Mouse (Mus musculus) natural killer cell, adult 2 months (primary cell): ENCODE data around the gene Axin2.

ENCODE experiments used
- DNase-seq, 2 experiments: peaks; one replicate each; pipeline ENCODE4 v3.0.0; 2022; ENCODE audit warnings: low spot score in 2 of 2

Axin2 gene

GRCm38 (mm10) chr11:108929176-108929575, 9.0 kb downstream of the Axin2 start:
- no peak for DNase-seq

DNA sequence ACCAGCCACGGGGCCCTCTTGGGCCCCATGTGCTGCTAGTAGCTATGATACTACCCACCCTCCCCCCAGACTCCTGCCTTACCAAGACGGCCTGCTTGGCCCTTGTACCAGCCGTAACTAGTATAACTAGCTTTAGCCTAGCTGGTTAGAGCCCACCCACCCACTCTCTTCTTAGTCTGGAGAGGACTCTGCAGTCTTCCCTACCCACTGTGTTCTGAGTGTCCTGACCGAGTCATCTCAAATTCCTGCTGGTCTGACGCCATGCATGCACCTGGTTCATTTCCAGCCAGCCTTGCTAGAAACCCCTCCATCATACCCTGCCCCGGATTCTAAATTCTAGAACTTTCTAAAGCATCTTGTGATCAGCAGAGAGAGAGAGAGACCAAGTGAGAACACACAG, 9.6 kb downstream of the Axin2 start:
- no peak for DNase-seq

DNA sequence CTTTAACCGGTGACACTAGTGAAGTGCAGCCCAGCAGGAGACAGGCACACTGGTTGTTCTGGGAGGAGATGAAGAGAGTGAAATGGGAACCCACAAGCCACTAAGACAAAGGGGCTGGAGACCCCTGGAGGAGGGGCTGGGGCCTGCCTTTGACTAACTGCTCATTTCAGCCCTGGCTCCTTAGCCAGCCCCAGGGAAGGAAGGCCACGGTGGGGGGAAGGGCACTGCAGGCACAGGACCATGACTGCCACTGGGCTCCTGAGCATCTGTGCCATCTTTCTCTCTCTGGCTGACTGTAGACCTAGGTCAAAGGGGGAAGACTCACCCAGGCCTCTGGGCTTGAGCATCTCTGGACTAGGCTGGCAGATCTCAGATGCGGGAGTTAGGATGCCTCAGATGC, 10.5 kb downstream of the Axin2 start:
- DNase-seq = no peak

- DNase-seq = no peak
Measured at GRCm38 (mm10) chr11:108933835-108934234, 13.7 kb downstream of the Axin2 start.

DNA sequence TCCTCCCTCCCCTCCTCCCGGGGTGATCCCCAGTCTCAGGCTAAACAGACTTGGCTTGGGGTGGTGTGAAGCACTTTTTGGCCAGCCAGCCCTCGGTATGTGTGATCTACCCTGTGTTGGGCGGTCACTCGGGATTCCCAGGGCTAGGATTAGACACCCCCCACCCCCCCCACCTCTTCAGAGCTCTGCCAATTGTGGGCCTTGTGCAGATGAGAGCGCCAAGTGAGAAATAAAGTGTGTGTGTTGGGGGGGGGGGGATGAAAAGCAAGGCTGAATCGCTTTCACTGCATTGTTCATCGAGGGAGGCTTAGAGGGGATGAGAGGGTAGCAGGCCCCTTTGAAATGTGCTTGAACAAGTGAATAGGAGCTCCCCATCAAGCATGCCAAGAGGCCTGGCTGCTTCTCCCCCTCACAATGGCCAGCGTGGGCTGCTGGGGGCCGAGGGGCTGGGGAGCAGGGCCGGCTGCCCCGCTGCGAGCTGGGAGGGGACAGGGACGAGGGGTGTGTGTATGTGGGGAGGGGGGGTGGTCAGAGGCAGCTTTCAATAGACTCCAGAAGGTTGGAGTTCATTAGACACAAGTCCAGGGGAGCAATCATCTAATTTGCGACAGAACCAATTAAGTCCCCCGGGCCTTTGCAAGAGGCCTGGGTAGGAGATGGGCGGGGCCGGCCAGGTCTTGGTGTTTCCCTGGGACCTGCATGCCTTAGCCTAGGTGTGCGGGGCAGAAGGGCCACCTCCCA, 15.1 kb downstream of the Axin2 start:
- no peak for DNase-seq

DNA sequence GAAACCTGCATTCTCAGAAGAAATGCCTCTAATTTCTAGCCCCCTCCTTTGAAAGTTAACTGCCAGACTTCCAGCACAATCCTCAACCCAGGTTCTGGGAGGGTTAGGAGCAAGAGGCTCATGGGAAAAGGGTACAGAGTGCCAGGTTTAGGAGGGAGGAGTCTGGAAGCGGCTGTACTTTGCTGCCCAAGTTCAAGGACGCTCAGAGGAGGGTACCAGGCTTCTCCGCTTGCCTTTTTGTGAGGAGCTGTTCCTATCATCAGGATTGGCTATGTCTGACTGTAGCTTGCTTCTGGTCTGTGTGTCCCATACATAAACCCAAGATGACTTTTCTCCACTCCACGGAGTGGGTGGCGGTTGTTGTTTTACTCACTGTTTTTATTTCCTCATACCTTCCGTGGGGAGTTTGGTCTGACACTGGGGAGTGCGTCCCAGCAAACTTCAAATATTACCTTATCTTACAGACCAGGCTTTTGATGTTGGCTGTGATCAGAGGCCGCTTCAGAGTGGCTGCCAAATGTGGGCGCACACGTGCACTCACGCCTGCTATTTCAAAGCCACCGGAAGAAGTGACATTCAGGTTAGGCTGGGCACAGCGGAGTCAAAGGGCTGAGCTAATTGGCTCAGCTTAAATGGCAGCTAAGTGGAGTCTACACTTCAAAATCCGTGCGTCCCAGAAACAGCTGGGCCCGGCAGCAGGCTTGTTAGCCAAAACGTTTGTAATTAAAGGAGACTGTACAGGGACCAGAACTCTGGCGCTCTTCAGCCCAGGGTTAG, 16.1 kb downstream of the Axin2 start:
- DNase-seq = no peak

DNA sequence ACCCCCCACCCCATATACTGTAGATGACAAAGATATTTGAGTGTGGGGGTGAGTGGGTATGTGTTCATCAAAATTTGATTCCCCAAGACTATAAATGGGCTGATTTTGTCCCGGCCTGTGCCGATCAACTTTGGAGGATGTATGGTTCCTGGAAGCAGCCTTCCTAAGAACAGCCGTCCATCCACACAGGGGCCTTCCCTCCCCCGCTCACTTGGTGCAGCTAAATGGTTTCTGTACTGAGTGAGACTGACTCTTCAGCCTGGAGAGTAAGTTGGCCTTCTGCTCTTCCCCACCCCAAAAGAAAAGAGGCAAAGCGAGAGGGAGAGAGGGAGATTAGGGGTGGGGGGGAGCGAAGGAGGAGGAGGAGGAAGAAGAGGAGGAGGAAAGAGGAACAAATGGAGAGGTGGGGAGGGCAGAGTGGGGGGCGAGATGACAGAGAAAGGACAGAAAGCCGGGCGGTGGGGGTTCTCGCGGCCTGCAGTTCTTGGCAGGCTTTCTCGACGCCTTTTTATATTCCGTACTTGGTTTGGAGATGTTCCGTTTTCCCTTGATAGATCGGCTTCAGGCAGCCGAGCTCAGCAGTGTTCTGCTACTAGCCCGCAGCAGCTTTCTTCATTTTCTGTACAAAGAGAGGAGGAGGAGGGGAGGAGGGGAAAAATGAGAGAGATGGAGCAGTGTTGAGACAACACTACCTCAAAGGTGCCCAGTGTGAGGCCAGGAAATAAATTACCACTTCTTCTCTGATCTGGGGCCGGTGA, 20.7 kb downstream of the Axin2 start:
- no peak for DNase-seq

GRCm38 (mm10) chr11:108941836-108942235, 21.7 kb downstream of the Axin2 start:
- no peak for DNase-seq

DNA sequence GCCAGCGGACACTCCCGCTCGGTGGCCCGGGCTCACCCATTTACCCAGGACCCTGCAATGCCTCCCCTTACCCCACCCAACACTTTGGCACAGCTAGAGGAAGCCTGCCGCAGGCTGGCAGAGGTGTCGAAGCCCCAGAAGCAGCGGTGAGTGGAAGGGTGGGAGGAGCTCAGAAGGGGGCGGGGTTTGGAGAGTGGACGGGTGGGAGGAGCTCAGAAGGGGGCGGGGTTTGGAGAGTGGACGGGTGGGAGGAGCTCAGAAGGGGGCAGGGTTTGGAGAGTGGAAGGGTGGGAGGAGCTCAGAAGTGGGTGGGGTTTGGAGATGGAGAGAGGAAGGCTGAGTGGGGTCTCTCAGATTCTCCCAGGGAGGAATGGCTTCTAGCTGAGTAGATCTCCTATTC, 23.6 kb downstream of the Axin2 start:
- no peak for DNase-seq

- no peak for DNase-seq
Measured at GRCm38 (mm10) chr11:108945666-108946065, 25.5 kb downstream of the Axin2 start.

GRCm38 (mm10) chr11:108947425-108948184, 27.5 kb downstream of the Axin2 start:
- no peak for DNase-seq

GRCm38 (mm10) chr11:108948501-108948900, 28.4 kb downstream of the Axin2 start:
- DNase-seq = no peak

DNA sequence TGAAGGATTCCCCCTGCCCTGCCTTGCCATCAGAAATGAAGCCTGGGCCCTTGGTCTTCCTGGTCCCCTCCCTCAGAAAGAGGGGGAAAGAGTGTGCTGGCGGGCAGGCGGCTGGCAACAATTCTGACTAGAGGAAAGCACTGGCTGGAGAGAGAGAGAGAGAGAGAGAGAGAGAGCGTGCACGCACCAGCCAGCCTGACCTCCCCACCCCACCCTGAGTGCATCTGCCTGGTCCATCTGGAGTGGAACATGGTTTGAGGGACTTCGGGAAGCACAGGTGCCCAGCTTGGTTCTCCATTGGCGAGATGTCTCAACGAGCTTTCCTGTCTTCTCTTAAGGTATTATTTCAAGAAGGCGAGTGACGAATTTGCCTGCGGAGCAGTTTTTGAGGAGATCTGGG, 28.8 kb downstream of the Axin2 start:
- DNase-seq = no peak

DNA sequence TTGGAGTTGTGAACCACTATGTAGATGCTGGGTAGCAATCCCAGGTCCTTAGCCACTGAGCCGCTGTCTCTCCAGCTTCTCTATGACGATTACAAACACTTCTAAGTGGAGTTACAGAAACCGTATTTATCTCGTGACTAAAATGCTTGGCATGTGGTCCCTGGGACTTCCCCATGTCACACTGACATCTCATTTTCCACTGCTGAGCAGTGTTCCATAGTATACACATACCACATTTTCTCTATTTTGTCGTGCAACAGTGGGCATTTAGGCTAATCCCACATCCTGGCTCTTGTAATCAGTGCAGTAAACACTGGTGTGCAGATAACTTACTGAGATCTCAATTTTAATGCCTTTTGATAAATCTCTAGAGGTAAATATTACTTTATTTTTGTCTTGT, 32.2 kb downstream of the Axin2 start:
- DNase-seq = no peak

GRCm38 (mm10) chr11:108955943-108956342, 35.8 kb downstream of the Axin2 start:
- DNase-seq = no peak

- no peak for DNase-seq
Measured at GRCm38 (mm10) chr11:108958349-108958748, 38.2 kb downstream of the Axin2 start.

DNA sequence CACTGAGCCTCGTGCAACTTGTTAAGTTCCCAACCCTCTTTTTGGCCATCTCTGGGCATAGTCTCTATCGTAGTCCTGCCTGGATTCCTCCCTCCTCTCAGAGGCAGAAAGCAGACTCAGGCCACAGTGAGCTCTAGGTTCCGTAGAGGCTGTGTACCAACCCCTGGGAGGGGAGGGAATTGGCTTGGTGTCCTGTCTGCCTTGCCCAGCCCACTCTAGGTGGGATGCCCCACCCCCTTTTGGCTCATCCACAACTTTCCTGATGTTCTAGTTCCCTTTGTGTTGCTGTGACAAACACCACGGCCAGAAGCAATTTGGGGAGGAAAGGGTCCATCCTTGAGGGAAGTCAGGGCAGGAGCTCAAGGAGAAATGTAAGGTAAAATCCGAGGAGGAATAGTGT, 39.0 kb downstream of the Axin2 start:
- DNase-seq = no peak

GRCm38 (mm10) chr11:108961651-108962065, 41.5 kb downstream of the Axin2 start:
- DNase-seq = no peak

DNA sequence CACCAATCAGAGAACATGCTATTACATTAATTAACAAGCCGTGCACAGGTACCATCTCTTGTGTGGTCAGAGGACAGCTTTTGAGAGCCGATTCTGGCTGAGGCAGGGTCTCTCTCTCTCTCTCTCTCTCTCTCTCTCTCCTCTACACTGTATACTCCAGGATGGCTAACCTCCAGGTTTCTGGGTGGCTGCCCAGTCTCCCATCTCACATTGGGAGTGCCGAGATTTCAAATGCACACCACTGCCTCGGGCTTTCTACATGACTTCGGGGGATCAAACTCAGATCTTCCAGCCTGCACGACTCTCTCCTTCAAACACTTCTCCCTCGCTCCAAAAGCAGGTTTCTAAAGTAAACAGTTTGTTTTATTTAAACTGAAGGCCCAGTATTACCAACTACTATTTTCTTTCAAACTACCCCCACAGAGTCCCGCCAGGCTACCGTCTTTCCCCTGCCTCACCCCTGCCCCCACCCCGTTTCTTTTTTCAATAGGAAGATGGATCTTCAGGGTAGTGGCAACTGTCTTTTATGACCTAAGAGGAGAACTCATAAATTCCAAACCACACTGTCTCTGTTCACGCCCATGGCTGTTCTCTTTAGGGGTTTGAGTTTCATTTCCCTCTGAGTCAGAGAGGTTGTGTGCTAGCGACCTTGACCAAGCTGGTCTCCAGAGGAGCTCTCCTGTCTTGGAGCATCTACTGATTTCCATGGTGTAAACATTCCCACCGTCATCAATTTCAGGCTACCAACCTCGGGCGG, 43.5 kb downstream of the Axin2 start:
- no peak for DNase-seq

DNA sequence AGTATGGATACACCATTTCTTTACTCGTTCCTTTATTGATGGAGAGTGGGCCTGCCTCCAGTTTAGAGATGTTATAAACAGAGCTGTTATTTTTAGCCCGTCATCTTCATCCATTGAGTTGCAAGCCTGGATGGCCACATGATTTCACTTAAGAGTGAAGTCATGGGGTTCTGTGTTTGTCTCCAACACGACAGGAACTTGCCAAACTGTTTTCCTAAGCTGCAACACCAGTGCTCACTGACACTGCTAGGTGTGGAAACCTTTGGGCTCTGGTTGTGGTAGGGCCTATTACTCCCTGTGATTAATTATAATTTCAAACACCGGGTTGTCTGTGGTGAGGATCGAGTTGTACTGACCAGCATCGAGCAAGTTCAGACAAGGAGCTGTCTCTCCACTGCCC, 45.6 kb downstream of the Axin2 start:
- DNase-seq = no peak

GRCm38 (mm10) chr11:108973459-108973858, 53.3 kb downstream of the Axin2 start:
- no peak for DNase-seq
